Mouse (Mus musculus) kidney, postnatal 4 days (tissue): ENCODE measurements at regions not wholly inside any gene's neighbourhood (a gene's known extent, or its start where the extent isn't known, plus 50 kb on each side); places are given as distances from the start of the nearest gene placed in this dataset.

Source experiments
- DNase-seq, 2 experiments: peaks; one replicate each; pipeline ENCODE4 v3.0.0; 2021; ENCODE audit warnings: mixed read lengths in 2 of 2

DNA sequence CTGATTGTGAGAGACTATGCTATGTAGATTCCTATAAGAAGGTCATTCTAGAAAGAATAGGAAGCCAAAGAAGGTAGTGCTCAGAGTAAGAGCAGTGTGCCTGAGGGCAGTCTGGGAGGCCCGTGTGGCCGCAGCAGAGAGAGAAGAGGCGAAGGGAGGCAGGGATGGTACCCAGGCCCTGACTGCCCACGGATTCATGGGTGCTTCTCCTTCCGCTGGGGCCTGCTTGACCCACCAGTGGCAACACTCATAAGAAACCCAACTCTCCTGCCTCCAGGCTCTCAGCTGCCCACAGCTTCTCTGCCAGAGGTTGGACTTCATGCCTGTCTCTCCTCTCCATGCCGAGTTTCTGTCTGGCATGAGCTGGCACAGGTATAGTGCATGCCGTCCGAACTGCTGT lies 60.6 kb upstream of the Twist2 start:
- DNase-seq: no peak

DNA sequence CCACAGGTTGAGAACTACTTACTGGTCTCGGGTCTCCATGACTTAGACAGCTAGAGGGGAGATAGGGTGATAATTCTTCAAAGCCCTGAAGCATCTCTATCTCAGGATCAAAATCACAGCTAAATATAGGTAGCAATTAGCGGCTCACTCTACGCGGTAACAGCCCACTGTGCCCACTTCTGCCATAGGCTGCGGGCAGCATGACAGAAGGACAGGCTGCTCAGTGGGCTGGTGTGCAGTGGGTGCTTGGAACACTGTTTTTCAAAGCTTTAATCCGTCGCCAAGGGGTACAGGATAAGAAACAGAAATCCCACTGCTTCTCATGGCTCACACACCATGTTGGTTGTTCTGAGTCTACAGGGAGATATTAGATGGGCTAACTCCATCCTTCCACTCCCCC lies 59.2 kb upstream of the Twist2 start:
- no peak for DNase-seq

DNA sequence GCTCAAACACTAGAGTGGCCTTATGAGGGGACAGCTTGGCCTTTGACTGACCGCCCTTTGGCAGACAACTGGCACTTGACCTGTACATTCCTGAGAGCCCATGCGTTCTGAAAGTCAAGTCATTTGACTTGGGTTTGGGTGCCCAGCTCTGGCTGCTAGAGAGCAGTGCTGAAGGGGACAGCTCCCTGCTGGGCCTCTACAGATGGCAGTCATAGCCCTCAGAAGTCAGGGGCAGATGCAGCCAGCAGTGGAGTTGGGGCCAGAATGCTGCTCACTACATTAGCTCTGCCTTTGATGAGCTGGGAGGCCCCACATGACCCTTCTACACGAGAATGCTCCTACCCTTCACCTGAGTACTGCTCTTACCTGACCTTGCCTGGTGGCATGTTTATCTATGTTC lies 58.3 kb upstream of the Twist2 start:
- DNase-seq: peak; percentile 78 to 81

DNA sequence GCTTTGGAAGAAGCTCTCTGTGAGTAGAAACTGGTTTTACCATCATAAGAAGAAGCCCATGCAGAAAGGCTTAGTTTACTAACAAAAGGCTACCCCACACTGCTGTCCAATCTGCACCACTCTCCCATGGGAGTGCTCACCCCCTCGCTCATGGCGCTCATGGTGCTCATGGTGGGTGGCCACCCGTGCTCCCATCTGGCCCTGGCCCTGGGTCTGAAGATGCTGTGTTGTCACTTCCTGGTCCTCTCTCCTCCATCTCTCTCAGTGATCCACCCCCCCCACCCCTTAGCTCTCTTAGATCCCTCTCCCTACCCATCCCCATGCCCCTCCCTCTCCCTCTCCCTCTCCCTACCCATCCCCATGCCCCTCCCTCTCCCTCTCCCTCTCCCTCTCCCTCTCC lies 57.2 kb upstream of the Twist2 start:
- DNase-seq: no peak

DNA sequence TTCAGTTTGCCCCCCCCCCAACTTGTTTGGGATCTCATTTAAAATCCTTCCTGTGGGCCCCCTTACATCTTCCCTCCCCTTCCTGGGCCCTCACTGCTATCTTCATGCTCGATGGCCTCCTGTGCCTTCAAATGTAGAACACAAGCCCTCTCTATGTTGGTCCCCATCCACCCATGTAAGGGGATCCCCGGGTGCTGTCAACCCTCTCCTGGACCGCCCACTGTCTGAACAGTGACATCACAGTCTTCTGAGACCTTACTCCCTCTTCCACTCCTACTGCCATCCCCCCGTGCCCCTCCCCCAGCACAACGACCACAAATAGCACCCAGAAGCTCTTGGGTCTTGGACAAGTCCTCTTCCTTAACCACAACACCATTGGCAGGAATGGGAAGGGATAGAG lies 56.6 kb upstream of the Twist2 start:
- no peak for DNase-seq

DNA sequence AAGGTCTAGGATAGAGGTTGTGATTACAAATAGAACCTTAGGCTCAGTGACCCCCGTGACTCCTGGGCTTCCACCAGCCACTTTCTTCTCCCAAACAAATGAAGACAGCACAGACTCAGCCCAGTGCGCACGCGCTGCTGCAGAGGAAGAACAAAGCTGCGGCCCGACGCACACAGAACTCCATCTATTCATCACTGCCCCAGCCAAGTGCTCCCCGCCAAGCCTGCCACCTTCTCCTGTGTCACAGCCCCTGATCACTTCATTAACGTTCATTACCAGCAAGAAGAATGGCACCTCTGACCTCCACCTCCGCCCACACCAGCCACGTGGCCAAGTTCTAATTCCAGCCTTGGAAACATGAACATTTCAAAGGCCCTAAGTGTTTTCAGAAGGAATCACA lies 53.7 kb upstream of the Twist2 start:
- no peak for DNase-seq
